Mouse (Mus musculus): ENCODE measurements around the gene Cyp27a1. TPM values are rescaled to one million over a fixed set of nuclear protein-coding genes. Genes with fewer than 3 reads are reported as not detected.

Cyp27a1 gene
- polyA plus RNA-seq, 1 experiment: 32.4 TPM

DNA sequence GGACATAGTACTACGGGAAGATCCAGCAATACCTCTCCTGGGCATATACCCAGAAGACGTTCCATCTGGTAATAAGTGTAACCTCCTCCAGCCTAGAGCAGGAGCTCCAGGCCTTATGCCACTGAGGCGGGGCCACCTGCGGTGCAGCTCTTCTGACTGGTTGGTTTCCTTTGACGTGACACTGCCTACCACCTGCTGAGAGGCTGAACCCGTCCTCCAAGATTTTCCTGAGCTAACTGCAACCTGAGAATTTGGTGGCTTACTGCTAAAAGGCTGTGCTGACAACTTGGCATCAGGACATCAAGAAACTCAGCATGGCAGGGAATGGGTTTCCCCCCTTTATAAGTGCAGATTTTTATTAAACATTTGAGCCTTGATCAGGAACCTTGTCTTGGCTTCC lies 3.8 kb upstream of the Cyp27a1 start:
- no peaks in the 10 kb centered on the region; the same call in 1 of the 2 replicates for H3K27me3 ChIP-seq (ENCODE audit: control insufficient read depth, insufficient read depth, low read length)
- DNase-seq: no peak
- no peak overlapping the region for H3K4me3 ChIP-seq (replicated peaks; ENCODE audit: insufficient read depth, low read depth, low read length)
- H3K27ac ChIP-seq (ENCODE audit: insufficient read depth, low read length): no peak overlapping the region
- TF ChIP-seq POLR2A (IDR thresholded peaks at IDR 0.05; ENCODE audit: borderline replicate concordance, insufficient read depth, low read length): no peak
- TF ChIP-seq CTCF (IDR thresholded peaks at IDR 0.05; ENCODE audit: borderline replicate concordance, insufficient read depth, low read depth, low read length): no peak
- 26% methylated on average over 6 of the region's 6 CpGs for WGBS
- 0 out of 2 replicates have a peak, but pooled peaks cover 3% of the 10 kb centered on the region for H3K4me1 ChIP-seq (ENCODE audit: control insufficient read depth, insufficient read depth, low read length)

DNA sequence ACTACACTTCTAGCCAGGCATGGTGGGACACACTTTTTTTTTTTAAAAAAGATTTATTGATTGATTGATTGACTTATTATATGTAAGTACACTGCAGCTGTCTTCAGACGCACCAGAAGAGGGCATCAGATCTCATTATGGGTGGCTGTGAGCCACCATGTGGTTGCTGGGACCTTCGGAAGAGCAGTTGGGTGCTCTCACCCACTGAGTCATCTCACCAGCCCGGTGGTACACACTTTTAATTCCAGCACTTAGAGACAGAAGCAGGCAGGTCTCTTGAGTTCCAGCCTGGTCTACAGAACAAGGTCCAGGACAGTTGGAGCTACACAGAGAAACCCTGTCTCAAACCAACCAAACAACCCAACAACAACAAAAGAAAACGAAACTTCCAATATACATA lies 1.3 kb upstream of the Cyp27a1 start:
- H3K4me1 ChIP-seq (ENCODE audit: control insufficient read depth, insufficient read depth, low read length): 0 out of 2 replicates have a peak, but pooled peaks cover 3% of the 10 kb centered on the region
- no peak for TF ChIP-seq CTCF (IDR thresholded peaks at IDR 0.05; ENCODE audit: borderline replicate concordance, insufficient read depth, low read depth, low read length)
- no peak for TF ChIP-seq POLR2A (IDR thresholded peaks at IDR 0.05; ENCODE audit: borderline replicate concordance, insufficient read depth, low read length)
- no peak for DNase-seq
- no peak overlapping the region for H3K27ac ChIP-seq (ENCODE audit: insufficient read depth, low read length)
- no peaks in the 10 kb centered on the region; the same call in 1 of the 2 replicates for H3K27me3 ChIP-seq (ENCODE audit: control insufficient read depth, insufficient read depth, low read length)
- no peak overlapping the region for H3K4me3 ChIP-seq (replicated peaks; ENCODE audit: insufficient read depth, low read depth, low read length)
- 76% methylated on average over 4 of the region's 4 CpGs for WGBS

DNA sequence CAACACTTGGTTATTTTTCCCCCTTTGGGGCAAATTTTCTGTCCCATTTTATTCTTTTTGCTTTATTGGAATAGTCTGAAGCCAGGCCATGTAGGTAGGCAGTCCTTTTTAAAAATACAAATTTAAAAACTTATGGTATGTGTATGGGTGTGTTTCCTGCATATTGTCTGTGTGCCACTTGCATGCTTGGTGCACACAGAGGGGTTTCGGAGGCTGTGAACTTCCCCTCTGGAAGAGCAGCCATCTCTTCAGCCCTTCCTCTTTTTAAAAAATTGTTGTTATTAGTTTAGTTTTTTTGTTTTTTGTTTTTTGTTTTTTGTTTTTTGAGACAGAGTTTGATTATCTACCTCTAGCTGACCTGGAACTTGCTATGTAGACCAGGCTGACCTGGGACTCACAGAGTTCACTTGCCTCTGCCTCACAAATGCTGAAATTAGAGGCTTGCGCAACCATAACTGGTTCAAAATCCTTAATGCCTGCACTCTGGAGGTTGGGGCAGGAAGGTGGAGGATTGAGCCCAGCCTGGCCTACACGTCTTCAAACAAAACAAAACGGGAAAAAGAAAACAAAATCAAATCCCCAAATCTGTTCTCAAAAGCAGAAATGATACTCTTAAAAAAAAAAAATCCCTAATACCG lies 794 bp upstream of the Cyp27a1 start:
- 0 out of 2 replicates have a peak, but pooled peaks cover 3% of the 10 kb centered on the region for H3K4me1 ChIP-seq (ENCODE audit: control insufficient read depth, insufficient read depth, low read length)
- TF ChIP-seq CTCF (IDR thresholded peaks at IDR 0.05; ENCODE audit: borderline replicate concordance, insufficient read depth, low read depth, low read length): no peak
- no peak for TF ChIP-seq POLR2A (IDR thresholded peaks at IDR 0.05; ENCODE audit: borderline replicate concordance, insufficient read depth, low read length)
- WGBS: 51% methylated on average over 5 of the region's 5 CpGs
- H3K27ac ChIP-seq (ENCODE audit: insufficient read depth, low read length): no peak overlapping the region
- H3K4me3 ChIP-seq (replicated peaks; ENCODE audit: insufficient read depth, low read depth, low read length): peak overlapping the region; percentile 44
- no peak for DNase-seq
- no peaks in the 10 kb centered on the region; the same call in 1 of the 2 replicates for H3K27me3 ChIP-seq (ENCODE audit: control insufficient read depth, insufficient read depth, low read length)

DNA sequence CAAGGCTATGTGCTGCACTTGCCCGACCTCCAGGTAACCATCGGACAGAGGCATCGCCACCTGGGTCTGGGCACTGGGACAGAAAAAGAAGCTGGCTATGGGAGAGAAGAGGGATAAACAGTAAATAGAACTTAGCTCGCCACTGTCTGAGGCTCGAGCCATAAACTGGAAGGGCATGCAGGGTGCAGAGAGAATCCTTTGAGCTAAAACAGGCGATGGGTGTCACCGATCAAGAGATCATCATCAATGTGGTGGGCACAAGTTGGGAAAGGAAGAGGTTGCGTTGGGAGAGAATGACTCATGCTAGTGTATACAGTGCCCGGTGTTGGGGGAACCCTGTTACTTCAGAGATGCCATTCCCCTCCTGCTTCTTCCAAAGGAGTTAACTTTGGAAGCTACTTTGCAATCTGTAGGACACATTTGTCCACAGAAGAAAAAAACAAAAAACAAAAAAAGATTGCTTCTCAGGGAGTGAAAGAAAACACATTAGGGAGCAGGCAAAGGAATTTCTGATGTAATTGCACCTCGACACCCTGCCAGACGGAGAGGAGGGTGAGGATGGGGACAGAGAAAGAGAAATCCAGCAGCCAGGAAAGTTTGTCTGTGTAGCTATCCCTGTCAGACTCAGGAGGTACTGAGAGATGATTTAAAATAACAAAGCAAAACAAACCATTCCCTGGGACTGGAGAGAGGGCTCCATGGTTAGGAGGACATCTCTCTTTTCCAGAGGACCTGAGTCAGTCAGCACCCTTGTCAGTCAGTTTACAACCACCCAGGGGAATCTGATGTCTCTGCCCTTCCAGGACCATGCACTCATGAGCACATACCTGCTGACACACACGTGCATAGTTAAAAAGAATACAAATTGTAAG lies 721 bp downstream of the Cyp27a1 start:
- WGBS: 34% methylated on average over 12 of the region's 12 CpGs
- Histone ChIP-seq H3K27me3 (ENCODE audit: control insufficient read depth, insufficient read depth, low read length) (no peaks in the 10 kb centered on the region; the same call in 1 of the 2 replicates), H3K4me1 (ENCODE audit: control insufficient read depth, insufficient read depth, low read length) (0 out of 2 replicates have a peak, but pooled peaks cover 3% of the 10 kb centered on the region), H3K27ac (ENCODE audit: insufficient read depth, low read length) (no peak overlapping the region), H3K4me3 (replicated peaks; ENCODE audit: insufficient read depth, low read depth, low read length) (peak overlapping the region; percentile 44)
- DNase-seq: no peak
- no peak for TF ChIP-seq POLR2A (IDR thresholded peaks at IDR 0.05; ENCODE audit: borderline replicate concordance, insufficient read depth, low read length)
- no peak for TF ChIP-seq CTCF (IDR thresholded peaks at IDR 0.05; ENCODE audit: borderline replicate concordance, insufficient read depth, low read depth, low read length)

DNA sequence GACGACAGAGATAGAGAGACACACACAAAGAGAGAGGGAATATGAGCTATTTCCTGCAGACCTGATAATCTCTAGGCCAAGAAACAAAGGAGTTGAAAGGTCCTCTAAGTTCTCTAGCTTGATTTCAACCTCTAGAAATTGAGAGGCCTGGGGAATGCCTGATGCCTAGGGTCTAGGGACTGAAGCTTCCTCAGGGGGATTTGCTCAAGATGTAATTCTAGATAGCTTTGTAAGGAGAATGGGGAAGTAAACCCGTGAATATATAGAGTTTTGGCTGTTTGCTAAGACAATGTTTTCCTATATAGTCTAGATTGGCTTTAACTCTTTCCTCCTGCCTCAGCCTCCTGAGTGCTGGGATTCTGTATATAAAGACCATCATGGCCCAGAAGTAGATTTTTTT lies 1.6 kb downstream of the Cyp27a1 start:
- no peak for DNase-seq
- 70% methylated on average over 2 of the region's 2 CpGs for WGBS
- Histone ChIP-seq H3K4me1 (ENCODE audit: control insufficient read depth, insufficient read depth, low read length) (0 out of 2 replicates have a peak, but pooled peaks cover 3% of the 10 kb centered on the region), H3K27ac (ENCODE audit: insufficient read depth, low read length) (no peak overlapping the region), H3K4me3 (replicated peaks; ENCODE audit: insufficient read depth, low read depth, low read length) (no peak overlapping the region), H3K27me3 (ENCODE audit: control insufficient read depth, insufficient read depth, low read length) (no peaks in the 10 kb centered on the region; the same call in 1 of the 2 replicates)
- no peak for TF ChIP-seq POLR2A (IDR thresholded peaks at IDR 0.05; ENCODE audit: borderline replicate concordance, insufficient read depth, low read length)
- no peak for TF ChIP-seq CTCF (IDR thresholded peaks at IDR 0.05; ENCODE audit: borderline replicate concordance, insufficient read depth, low read depth, low read length)

DNA sequence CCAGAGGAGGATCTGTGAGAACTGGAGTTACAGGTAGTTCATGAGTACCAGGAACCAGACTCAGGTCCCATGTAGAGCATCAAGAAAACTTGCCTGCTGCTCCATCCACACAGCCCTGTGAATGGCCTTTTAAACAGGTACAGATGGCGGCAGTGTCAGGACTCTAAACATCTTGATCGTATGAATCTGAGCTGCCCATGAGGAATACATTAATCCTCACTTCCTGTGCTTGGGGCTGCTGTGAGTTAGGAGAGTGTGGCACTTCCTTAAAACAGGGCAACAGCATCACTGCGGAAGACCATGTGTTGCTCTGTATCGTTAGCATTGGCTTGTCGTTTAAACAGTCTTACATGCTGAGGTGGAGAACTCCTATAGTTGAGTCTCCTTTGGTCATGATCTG lies 2.1 kb downstream of the Cyp27a1 start:
- H3K27ac ChIP-seq (ENCODE audit: insufficient read depth, low read length): no peak overlapping the region
- no peak overlapping the region for H3K4me3 ChIP-seq (replicated peaks; ENCODE audit: insufficient read depth, low read depth, low read length)
- TF ChIP-seq CTCF (IDR thresholded peaks at IDR 0.05; ENCODE audit: borderline replicate concordance, insufficient read depth, low read depth, low read length) (no peak), POLR2A (IDR thresholded peaks at IDR 0.05; ENCODE audit: borderline replicate concordance, insufficient read depth, low read length) (no peak)
- WGBS: 85% methylated on average over 5 of the region's 5 CpGs
- H3K27me3 ChIP-seq (ENCODE audit: control insufficient read depth, insufficient read depth, low read length): no peaks in the 10 kb centered on the region; the same call in 1 of the 2 replicates
- 0 out of 2 replicates have a peak, but pooled peaks cover 3% of the 10 kb centered on the region for H3K4me1 ChIP-seq (ENCODE audit: control insufficient read depth, insufficient read depth, low read length)
- no peak for DNase-seq

DNA sequence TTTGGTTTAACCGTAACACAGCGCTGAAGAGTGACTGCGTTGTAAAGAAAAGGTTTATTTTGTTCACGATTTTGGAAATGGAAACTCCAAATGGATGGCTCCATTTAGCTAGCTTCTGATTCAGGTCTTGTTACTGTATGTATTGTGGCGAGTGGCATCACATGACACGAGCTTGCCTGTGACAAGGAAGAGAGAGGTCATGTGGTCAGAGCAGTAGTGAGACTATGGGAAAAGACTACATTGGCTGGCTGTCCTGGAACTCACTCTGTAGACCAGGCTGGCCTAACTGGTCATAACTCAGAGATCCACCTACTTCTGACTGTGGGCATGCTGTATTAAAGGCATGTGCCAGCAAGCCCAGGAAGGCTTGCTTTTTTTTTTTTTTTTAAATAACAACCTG lies 2.5 kb downstream of the Cyp27a1 start:
- Histone ChIP-seq H3K27ac (ENCODE audit: insufficient read depth, low read length) (no peak overlapping the region), H3K4me1 (ENCODE audit: control insufficient read depth, insufficient read depth, low read length) (0 out of 2 replicates have a peak, but pooled peaks cover 3% of the 10 kb centered on the region), H3K4me3 (replicated peaks; ENCODE audit: insufficient read depth, low read depth, low read length) (no peak overlapping the region), H3K27me3 (ENCODE audit: control insufficient read depth, insufficient read depth, low read length) (no peaks in the 10 kb centered on the region; the same call in 1 of the 2 replicates)
- TF ChIP-seq CTCF (IDR thresholded peaks at IDR 0.05; ENCODE audit: borderline replicate concordance, insufficient read depth, low read depth, low read length) (no peak), POLR2A (IDR thresholded peaks at IDR 0.05; ENCODE audit: borderline replicate concordance, insufficient read depth, low read length) (no peak)
- DNase-seq: no peak
- WGBS: 89% methylated on average over 6 of the region's 6 CpGs

Data from cerebellum, adult 2 months (tissue).